Mouse (Mus musculus) brain, embryonic 14.5 days (tissue): Measurements from ENCODE around the gene Fam189b.

ENCODE experiments used
- CTCF ChIP-seq: fragments of 200-500 bp; IDR thresholded peaks from 2 replicates; pipeline ENCODE4 v1.5.1; 2012; ENCODE audit warnings: inconsistent platforms, mild to moderate bottlenecking, moderate library complexity, borderline replicate concordance; ENCODE audit not compliant: insufficient read depth, insufficient read length; ENCODE audit errors: extremely low read depth
- POLR2A ChIP-seq: fragments of 200-500 bp; IDR thresholded peaks from 2 replicates; pipeline ENCODE4 v1.6.1; 2012; ENCODE audit warnings: mild to moderate bottlenecking, inconsistent platforms, borderline replicate concordance; ENCODE audit not compliant: poor library complexity, insufficient read depth, insufficient read length, severe bottlenecking; ENCODE audit errors: extremely low read depth

DNA sequence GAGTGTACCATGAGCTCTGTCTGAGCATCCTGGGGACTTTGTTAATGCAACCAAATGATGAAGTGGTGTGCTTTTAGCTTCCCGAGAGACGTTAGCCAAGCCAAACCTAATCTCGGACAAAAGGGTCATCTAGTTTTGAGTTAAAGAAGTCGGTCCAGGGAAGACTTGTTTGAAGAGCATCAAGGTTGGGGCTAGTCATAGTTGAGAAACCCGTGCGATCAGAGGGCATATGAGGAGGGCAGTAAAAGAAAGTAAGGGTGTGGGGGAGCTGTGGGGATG is 4.9 kb upstream of the Fam189b start:
- TF ChIP-seq CTCF: no peak
- TF ChIP-seq POLR2A: no peak
